Mouse (Mus musculus) liver, postnatal 0 days (tissue): Measurements from ENCODE around the gene Spag7.

Experiments
- CTCF ChIP-seq: sonication (generic); IDR thresholded peaks from 2 replicates; pipeline ENCODE4 v1.5.1; 2016; ENCODE audit warnings: antibody characterized with exemption, low read depth
- EP300 ChIP-seq: IDR thresholded peaks from 2 replicates; pipeline ENCODE4 v1.6.1; 2016; ENCODE audit warnings: antibody characterized with exemption, low read depth, mild to moderate bottlenecking

GRCm38 (mm10) chr11:70638714-70639278, 30.4 kb downstream of the Spag7 start, which contains the start of gene Gp1ba:
- TF ChIP-seq EP300 (peak; percentile 76), CTCF (no peak)
